Mouse (Mus musculus) testis, adult 2 months (tissue): Measurements from ENCODE around the gene Sufu.

ENCODE experiments used
- CTCF ChIP-seq: fragments of 200-500 bp; IDR thresholded peaks from 2 replicates; pipeline ENCODE4 v1.5.1; 2012; ENCODE audit warnings: low read depth, mild to moderate bottlenecking, inconsistent platforms, low read length, moderate library complexity; ENCODE audit not compliant: control insufficient read depth, insufficient read depth, insufficient replicate concordance
- POLR2A ChIP-seq: fragments of 200-500 bp; IDR thresholded peaks from 2 replicates; pipeline ENCODE4 v1.6.1; 2012; ENCODE audit warnings: low read depth, mild to moderate bottlenecking, inconsistent platforms, low read length, moderate library complexity; ENCODE audit not compliant: control insufficient read depth

- TF ChIP-seq CTCF (peak; percentile 23; the same call in 1 of the 2 replicates), POLR2A (peak; percentile 29; the same call in 1 of the 2 replicates)
Observed at GRCm38 (mm10) chr19:46502471-46503166, 105.9 kb downstream of the Sufu start.
